Mouse (Mus musculus) heart, embryonic 12.5 days (tissue): ENCODE data around the gene Wdr70. TPM values are rescaled to one million over a fixed set of nuclear protein-coding genes. Genes with fewer than 3 reads are reported as not detected.

Source experiments
- ATAC-seq: fragments of 200-750 bp; cut with Nextera tagmentation; 2 replicates; pipeline ENCODE4 v1.8.0; 2017; ENCODE audit warnings: moderate TSS enrichment, moderate library complexity; ENCODE audit not compliant: insufficient number of reproducible peaks, low FRiP score
- H3K27ac ChIP-seq: fragments of 300-500 bp; sonication (generic); 2 replicates; pipeline ENCODE4 v1.5.1; 2016; ENCODE audit warnings: mild to moderate bottlenecking, moderate library complexity; ENCODE audit not compliant: poor library complexity, severe bottlenecking
- H3K27me3 ChIP-seq: fragments of 300-500 bp; sonication (generic); replicated peaks from 2 replicates; pipeline ENCODE4 v1.6.1; 2016; ENCODE audit warnings: mild to moderate bottlenecking, moderate library complexity
- H3K36me3 ChIP-seq: fragments of 300-500 bp; sonication (generic); 2 replicates; pipeline ENCODE4 v1.6.1; 2016; ENCODE audit warnings: mild to moderate bottlenecking, moderate library complexity
- H3K4me1 ChIP-seq: fragments of 300-500 bp; sonication (generic); replicated peaks from 2 replicates; pipeline ENCODE4 v1.6.1; 2016; ENCODE audit warnings: mild to moderate bottlenecking
- H3K4me2 ChIP-seq: fragments of 300-500 bp; sonication (generic); 2 replicates; pipeline ENCODE4 v1.6.1; 2016; ENCODE audit warnings: mild to moderate bottlenecking, moderate library complexity
- H3K4me3 ChIP-seq: fragments of 300-500 bp; sonication (generic); 2 replicates; pipeline ENCODE4 v1.5.1; 2016; ENCODE audit warnings: mild to moderate bottlenecking
- H3K9ac ChIP-seq: fragments of 300-500 bp; sonication (generic); 2 replicates; pipeline ENCODE4 v1.6.1; 2016; ENCODE audit warnings: mild to moderate bottlenecking, moderate library complexity
- H3K9me3 ChIP-seq: fragments of 300-500 bp; sonication (generic); replicated peaks from 2 replicates; pipeline ENCODE4 v1.6.1; 2016; ENCODE audit warnings: mild to moderate bottlenecking, moderate library complexity
- WGBS: fragments of 180-500 bp; shearing (Covaris S2); methylation state at CpG from one replicate; pipeline ENCODE4 v1.1.7; 2016; 5-methylcytosine and 5-hydroxymethylcytosine counted together
- polyA plus RNA-seq: library from polyadenylated mRNA; unstranded; fragments of >200 nt; fragmentation: Nextera tagmentation; extraction: Ambion mirVana; gene quantifications from 2 replicates; pipeline ENCODE4 v1.2.1, GENCODE M21; 2016

The Wdr70 gene
- polyA plus RNA-seq, 1 experiment from 2014 or later, result 43.4 TPM

DNA sequence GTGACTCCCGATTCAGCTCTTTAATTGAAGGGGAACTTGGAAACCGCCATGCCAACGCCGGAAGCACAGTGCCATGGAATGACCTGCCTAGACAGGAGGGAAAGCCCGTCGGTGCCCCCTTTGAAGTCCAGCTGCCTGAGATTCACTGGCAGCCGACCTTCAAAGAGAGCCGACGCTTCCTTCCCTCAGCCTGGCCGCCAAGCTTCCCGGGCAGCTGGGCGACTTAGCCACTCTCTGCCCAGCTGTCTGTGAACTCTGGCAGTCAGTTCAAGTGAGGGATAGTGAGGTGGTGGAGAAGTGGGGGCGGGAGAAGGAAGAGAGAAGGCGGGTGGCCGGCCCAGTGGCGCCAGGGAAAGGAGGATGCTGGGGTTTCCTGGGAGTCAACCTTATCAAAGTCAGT lies 164.9 kb downstream of the Wdr70 start:
- Histone ChIP-seq H3K4me1 (peaks cover 19% of the 10 kb centered on the region), H3K36me3 (no peaks in the 10 kb centered on the region), H3K4me2 (peak overlapping the region; percentile 68), H3K27ac (0 out of 2 replicates have a peak overlapping the region, but pooled peaks have one; percentile 37), H3K9ac (no peak overlapping the region), H3K4me3 (peak overlapping the region; percentile 32), H3K9me3 (no peaks in the 10 kb centered on the region), H3K27me3 (no peaks in the 10 kb centered on the region)
- 22% methylated on average over 16 of the region's 16 CpGs for WGBS
- 0 out of 2 replicates have a peak, but pooled peaks have one; percentile 29 for ATAC-seq

GRCm38 (mm10) chr15:7931605-7932008 lies 167.4 kb downstream of the Wdr70 start:
- Histone ChIP-seq H3K27me3 (no peaks in the 10 kb centered on the region), H3K4me3 (no peak overlapping the region), H3K4me1 (peaks cover 19% of the 10 kb centered on the region), H3K4me2 (no peak overlapping the region), H3K9ac (no peak overlapping the region), H3K27ac (no peak overlapping the region), H3K36me3 (no peaks in the 10 kb centered on the region), H3K9me3 (no peaks in the 10 kb centered on the region)
- 71% methylated on average over 8 of the region's 8 CpGs for WGBS
- no peak; the same call in 1 of the 2 replicates for ATAC-seq

DNA sequence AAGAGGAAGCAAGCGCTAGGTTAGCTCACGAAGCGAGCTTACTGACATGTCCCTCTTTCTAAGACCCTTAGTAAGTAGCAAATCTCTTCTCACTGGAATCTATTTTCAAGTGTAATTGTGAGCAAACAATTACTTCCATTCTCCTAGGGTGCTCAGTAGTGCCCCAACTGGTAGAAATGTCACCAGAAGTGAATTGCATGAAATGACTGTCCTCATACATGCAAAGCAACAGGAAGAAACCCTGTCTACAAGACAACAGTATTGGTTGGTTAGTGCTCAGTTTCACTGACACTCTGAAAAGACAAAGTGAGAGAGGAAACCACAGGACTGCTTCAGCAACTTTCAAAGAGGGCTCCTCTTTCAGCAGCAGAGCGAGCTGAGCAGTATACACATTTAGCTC lies 173.6 kb downstream of the Wdr70 start:
- H3K9me3 ChIP-seq, result no peaks in the 10 kb centered on the region
- no peak overlapping the region for H3K27ac ChIP-seq
- no peaks in the 10 kb centered on the region for H3K4me1 ChIP-seq
- H3K36me3 ChIP-seq, result no peaks in the 10 kb centered on the region
- H3K9ac ChIP-seq, result no peak overlapping the region
- H3K27me3 ChIP-seq, result no peaks in the 10 kb centered on the region
- no peak overlapping the region for H3K4me2 ChIP-seq
- WGBS, result 82% methylated on average over 4 of the region's 4 CpGs
- no peak for ATAC-seq
- no peak overlapping the region for H3K4me3 ChIP-seq

GRCm38 (mm10) chr15:7923281-7923680 lies 175.7 kb downstream of the Wdr70 start:
- no peak overlapping the region for H3K27ac ChIP-seq
- no peak overlapping the region for H3K4me3 ChIP-seq
- H3K9me3 ChIP-seq, result no peaks in the 10 kb centered on the region
- no peaks in the 10 kb centered on the region for H3K4me1 ChIP-seq
- no peaks in the 10 kb centered on the region for H3K27me3 ChIP-seq
- H3K4me2 ChIP-seq, result no peak overlapping the region
- H3K9ac ChIP-seq, result no peak overlapping the region
- ATAC-seq, result no peak
- peaks cover under 1% of the 10 kb centered on the region for H3K36me3 ChIP-seq
- 88% methylated on average over 4 of the region's 4 CpGs for WGBS

- no peak for ATAC-seq
- Histone ChIP-seq H3K9ac (no peak overlapping the region), H3K4me3 (no peak overlapping the region), H3K4me1 (no peaks in the 10 kb centered on the region), H3K27ac (no peak overlapping the region), H3K36me3 (peaks cover 3% of the 10 kb centered on the region), H3K4me2 (no peak overlapping the region), H3K9me3 (no peaks in the 10 kb centered on the region), H3K27me3 (no peaks in the 10 kb centered on the region)
- WGBS, result 92% methylated on average over 14 of the region's 14 CpGs
These were observed 176.5 kb downstream of the Wdr70 start for GRCm38 (mm10) chr15:7922291-7923037.

- Histone ChIP-seq H3K27me3 (no peaks in the 10 kb centered on the region), H3K9me3 (no peaks in the 10 kb centered on the region), H3K4me2 (no peak overlapping the region), H3K36me3 (peaks cover 3% of the 10 kb centered on the region), H3K4me1 (no peaks in the 10 kb centered on the region), H3K27ac (no peak overlapping the region), H3K4me3 (no peak overlapping the region), H3K9ac (no peak overlapping the region)
- WGBS, result 66% methylated on average over 6 of the region's 6 CpGs
- no peak for ATAC-seq
These were observed 177.9 kb downstream of the Wdr70 start for GRCm38 (mm10) chr15:7921124-7921523.

GRCm38 (mm10) chr15:7906491-7907035 lies 192.4 kb downstream of the Wdr70 start:
- no peak for ATAC-seq
- H3K36me3 ChIP-seq, result peaks cover 5% of the 10 kb centered on the region; the same call in 1 of the 2 replicates
- 85% methylated on average over 5 of the region's 5 CpGs for WGBS

GRCm38 (mm10) chr15:7899286-7899685 lies 199.7 kb downstream of the Wdr70 start:
- Histone ChIP-seq H3K27me3 (no peaks in the 10 kb centered on the region), H3K36me3 (peaks cover 3% of the 10 kb centered on the region; the same call in 1 of the 2 replicates), H3K4me1 (no peaks in the 10 kb centered on the region), H3K9ac (no peak overlapping the region), H3K4me2 (no peak overlapping the region), H3K9me3 (0 out of 2 replicates have a peak, but pooled peaks cover 3% of the 10 kb centered on the region), H3K27ac (no peak overlapping the region), H3K4me3 (no peak overlapping the region)
- ATAC-seq, result no peak
- 92% methylated on average over 6 of the region's 6 CpGs for WGBS

More at GRCm38 (mm10) chr15:7906491-7907035, 192.4 kb downstream of the Wdr70 start:
- H3K27me3 ChIP-seq, result no peaks in the 10 kb centered on the region
- H3K9me3 ChIP-seq, result peaks cover 4% of the 10 kb centered on the region
- no peak overlapping the region for H3K9ac ChIP-seq
- H3K4me1 ChIP-seq, result no peaks in the 10 kb centered on the region
- no peak overlapping the region for H3K27ac ChIP-seq
- H3K4me2 ChIP-seq, result no peak overlapping the region
- H3K4me3 ChIP-seq, result no peak overlapping the region

DNA sequence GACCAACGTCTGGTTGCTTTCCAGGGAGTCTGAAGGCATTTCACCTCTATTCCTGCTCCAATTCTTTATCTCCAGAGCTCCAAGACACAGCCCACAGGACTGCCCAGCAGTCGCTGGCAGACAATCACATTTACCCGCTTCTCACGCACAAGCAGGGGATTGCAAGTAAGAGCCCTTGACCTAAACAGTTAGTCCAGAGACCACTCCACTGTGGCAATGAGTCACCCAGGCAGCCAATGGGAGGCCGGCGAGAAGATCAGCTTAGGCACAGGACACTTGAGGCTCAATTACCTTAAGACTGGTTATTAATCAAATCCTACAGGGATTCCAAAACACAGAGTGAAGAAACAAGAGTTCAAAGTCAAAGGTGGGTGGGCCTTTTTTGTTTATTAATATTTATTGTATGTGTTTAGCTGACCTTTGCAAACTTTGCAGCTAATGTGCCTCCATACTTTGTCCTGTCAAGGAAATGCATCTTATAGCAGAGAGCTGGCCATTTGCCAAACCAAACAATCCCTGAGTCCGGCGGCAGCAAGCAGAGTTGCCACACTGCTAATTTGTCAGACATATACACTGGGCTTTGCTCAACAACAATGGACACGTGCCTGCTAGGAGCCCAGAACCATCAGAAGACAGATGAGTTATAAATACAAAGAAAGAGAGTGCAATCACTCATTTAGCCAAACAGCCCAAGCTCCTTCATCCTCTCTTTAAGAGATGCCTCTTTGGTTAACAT lies 207.3 kb downstream of the Wdr70 start:
- H3K9ac ChIP-seq, result no peak overlapping the region
- peak overlapping the region; percentile 38; the same call in 1 of the 2 replicates for H3K27ac ChIP-seq
- H3K4me2 ChIP-seq, result no peak overlapping the region
- no peaks in the 10 kb centered on the region for H3K27me3 ChIP-seq
- H3K4me3 ChIP-seq, result no peak overlapping the region
- H3K9me3 ChIP-seq, result no peaks in the 10 kb centered on the region
- peak; percentile 61 for ATAC-seq
- peaks cover 14% of the 10 kb centered on the region for H3K4me1 ChIP-seq
- H3K36me3 ChIP-seq, result no peaks in the 10 kb centered on the region
- 29% methylated on average over 9 of the region's 9 CpGs for WGBS

GRCm38 (mm10) chr15:7890286-7890685 lies 208.7 kb downstream of the Wdr70 start:
- Histone ChIP-seq H3K27me3 (no peaks in the 10 kb centered on the region), H3K9ac (no peak overlapping the region), H3K36me3 (no peaks in the 10 kb centered on the region), H3K4me3 (no peak overlapping the region), H3K9me3 (no peaks in the 10 kb centered on the region), H3K4me2 (no peak overlapping the region), H3K4me1 (peaks cover 14% of the 10 kb centered on the region), H3K27ac (no peak overlapping the region)
- 80% methylated on average over 5 of the region's 5 CpGs for WGBS
- no peak for ATAC-seq

- H3K4me3 ChIP-seq, result no peak overlapping the region
- H3K27ac ChIP-seq, result no peak overlapping the region
- no peak overlapping the region for H3K4me2 ChIP-seq
- H3K4me1 ChIP-seq, result peaks cover 14% of the 10 kb centered on the region
- H3K36me3 ChIP-seq, result peaks cover under 1% of the 10 kb centered on the region; the same call in 1 of the 2 replicates
- no peaks in the 10 kb centered on the region for H3K27me3 ChIP-seq
- H3K9ac ChIP-seq, result no peak overlapping the region
- WGBS, result 88% methylated on average over 5 of the region's 5 CpGs
- ATAC-seq, result no peak
- no peaks in the 10 kb centered on the region for H3K9me3 ChIP-seq
These were observed 209.7 kb downstream of the Wdr70 start for GRCm38 (mm10) chr15:7889362-7889674.
